ENCODE assay signal across 24 mouse cellular contexts in the genomic region with DNA sequence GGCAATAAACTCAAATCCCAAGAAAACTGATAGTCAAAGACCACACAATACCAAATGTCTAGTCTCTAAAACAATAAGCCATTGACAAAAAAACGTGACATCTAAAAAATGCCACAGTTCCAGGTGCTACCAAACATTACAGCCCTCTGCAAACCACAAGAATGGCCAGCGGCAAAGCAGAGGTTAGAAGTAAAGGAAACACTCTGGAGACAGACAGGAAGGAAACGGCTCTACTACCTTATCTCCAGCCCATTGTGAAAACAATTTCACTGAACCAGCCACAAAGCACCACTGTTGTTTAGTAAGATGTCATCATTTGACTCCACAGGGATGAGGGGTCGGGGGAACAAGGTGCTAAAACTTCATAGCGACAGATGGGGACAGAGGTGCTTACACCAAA. TPM values are rescaled to one million over a fixed set of nuclear protein-coding genes. Genes with fewer than 3 reads are reported as not detected.
DNase-seq lines count a peak whose midpoint lies in the region; ATAC-seq lines count a peak whose summit lies in the region.
"Had no signal": no experiment of that assay in that cellular context is flagged by ENCODE, and none has a peak within 500 bp of the region (broad histone marks: within the 10 kb centered on the region; RNA-seq: fewer than 3 reads in every experiment).

No protein-coding gene starts in this region.

- no peak overlapping the region for H3K4me3 ChIP-seq in kidney, embryonic 16.5 days (ENCODE audit: low read length)
- H3K4me3 ChIP-seq: embryonic facial prominence, embryonic 13.5 days; forebrain, embryonic 12.5 days; heart, embryonic 13.5 days had no signal

- 63% methylated on average over 5 of the region's 5 CpGs for WGBS in kidney, embryonic 16.5 days

- H3K27me3 ChIP-seq in kidney, embryonic 16.5 days (ENCODE audit: insufficient read depth, low read length), result no peaks in the 10 kb centered on the region
- H3K27me3 ChIP-seq: embryonic facial prominence, embryonic 13.5 days; forebrain, embryonic 12.5 days; heart, embryonic 13.5 days had no signal

- no peak overlapping the region for H3K27ac ChIP-seq in kidney, embryonic 16.5 days (ENCODE audit: low read length)
- H3K27ac ChIP-seq: embryonic facial prominence, embryonic 13.5 days; forebrain, embryonic 12.5 days; hindbrain, embryonic 14.5 days had no signal

- H3K4me1 ChIP-seq in kidney, embryonic 16.5 days (ENCODE audit: insufficient read depth, low read length), result peaks cover 8% of the 10 kb centered on the region
- H3K4me1 ChIP-seq: embryonic facial prominence, embryonic 13.5 days; forebrain, embryonic 12.5 days; heart, embryonic 13.5 days had no signal

- H3K36me3 ChIP-seq in kidney, embryonic 16.5 days (ENCODE audit: insufficient read depth, low read length), result no peaks in the 10 kb centered on the region
- H3K36me3 ChIP-seq: embryonic facial prominence, embryonic 13.5 days; forebrain, embryonic 12.5 days; G1E; heart, embryonic 13.5 days had no signal

- H3K9me3 ChIP-seq in kidney, embryonic 16.5 days (ENCODE audit: low read length), result no peaks in the 10 kb centered on the region
- H3K9me3 ChIP-seq: embryonic facial prominence, embryonic 13.5 days; forebrain, embryonic 12.5 days; G1E; heart, embryonic 13.5 days had no signal

- no peak overlapping the region for H3K9ac ChIP-seq in kidney, embryonic 16.5 days (replicated peaks; ENCODE audit: low read length)
- H3K9ac ChIP-seq: embryonic facial prominence, embryonic 13.5 days; forebrain, embryonic 12.5 days; heart, embryonic 13.5 days; hindbrain, embryonic 14.5 days had no signal

- no peak for ATAC-seq in kidney, embryonic 16.5 days (ENCODE audit: low FRiP score, low TSS enrichment)
- ATAC-seq: CD4-positive, CD25-positive, alpha-beta regulatory T cell, adult 4 months; forebrain, embryonic 16.5 days had no signal

- DNase-seq in thymus, postnatal 0 days (ENCODE audit: low spot score), result peak; percentile 58
- DNase-seq in thymus, postnatal 4 days, result no peak
- DNase-seq in T-cell, adult 2 months (ENCODE audit: low spot score), result peak; percentile 35
- peak; percentile 34 for DNase-seq in induced T-regulatory cell, adult 2 months (ENCODE audit: low read depth)
- no peak for DNase-seq in cerebellum, adult 8-10 months
- DNase-seq in spleen, adult 12 weeks (ENCODE audit: low spot score), result no peak
- DNase-seq: adrenal gland, postnatal 10 days; cerebellum, adult 11 months; cerebellum, adult 9-10 months; cerebellum, postnatal 25 days; gastrocnemius, postnatal 25 days; heart, adult 11 months; heart, postnatal 4 days had no signal

- H3K4me2 ChIP-seq in kidney, embryonic 16.5 days (replicated peaks; ENCODE audit: low read depth, low read length), result no peak overlapping the region
- H3K4me2 ChIP-seq: embryonic facial prominence, embryonic 13.5 days; forebrain, embryonic 12.5 days; heart, embryonic 13.5 days; hindbrain, embryonic 14.5 days had no signal

RNA-seq across cellular contexts. Expression of a gene that starts 38.9 kb away (rescaled TPM):
- 0.40 and 0.44 TPM in 2 replicates for polyA plus RNA-seq in thymus, postnatal 0 days (2015; fragmentation: Nextera tagmentation; extraction: Ambion mirVana)
- polyA plus RNA-seq in kidney, embryonic 16.5 days (2015; fragmentation: Nextera tagmentation; extraction: Ambion mirVana), result not detected in 2 replicates
- polyA plus RNA-seq: brain, embryonic 14.5 days; CD4-positive, CD25-positive, alpha-beta regulatory T cell, adult 4 months; embryonic facial prominence, embryonic 13.5 days; forebrain, embryonic 12.5 days; forebrain, embryonic 16.5 days; frontal cortex, adult 2 months; G1E; heart, embryonic 13.5 days; heart, postnatal 0 days; hindbrain, embryonic 14.5 days had no signal

Comparison
In these comparisons a context has a peak if more than half of its experiments do, and no peak if none do; other contexts are left out.
1. DNase-seq: peak in thymus, postnatal 0 days (single experiment), T-cell, adult 2 months (single experiment) and induced T-regulatory cell, adult 2 months (single experiment); none in thymus, postnatal 4 days (single experiment), cerebellum, adult 8-10 months (single experiment) and spleen, adult 12 weeks (single experiment).